Mouse (Mus musculus): ENCODE results near the gene Reps2.

GRCm38 (mm10) chrX:162487734-162488133 is 155.7 kb downstream of the Reps2 start:
- TF ChIP-seq GATA1 (IDR thresholded peaks at IDR 0.05; ENCODE audit: low read length) (no peak), TAL1 (IDR thresholded peaks at IDR 0.05; ENCODE audit: low read length) (no peak)

Measured in erythroblast, embryonic 14.5 days (primary cell).